Comparison of ENCODE assay signal across 8 mouse cellular contexts in the genomic region with DNA sequence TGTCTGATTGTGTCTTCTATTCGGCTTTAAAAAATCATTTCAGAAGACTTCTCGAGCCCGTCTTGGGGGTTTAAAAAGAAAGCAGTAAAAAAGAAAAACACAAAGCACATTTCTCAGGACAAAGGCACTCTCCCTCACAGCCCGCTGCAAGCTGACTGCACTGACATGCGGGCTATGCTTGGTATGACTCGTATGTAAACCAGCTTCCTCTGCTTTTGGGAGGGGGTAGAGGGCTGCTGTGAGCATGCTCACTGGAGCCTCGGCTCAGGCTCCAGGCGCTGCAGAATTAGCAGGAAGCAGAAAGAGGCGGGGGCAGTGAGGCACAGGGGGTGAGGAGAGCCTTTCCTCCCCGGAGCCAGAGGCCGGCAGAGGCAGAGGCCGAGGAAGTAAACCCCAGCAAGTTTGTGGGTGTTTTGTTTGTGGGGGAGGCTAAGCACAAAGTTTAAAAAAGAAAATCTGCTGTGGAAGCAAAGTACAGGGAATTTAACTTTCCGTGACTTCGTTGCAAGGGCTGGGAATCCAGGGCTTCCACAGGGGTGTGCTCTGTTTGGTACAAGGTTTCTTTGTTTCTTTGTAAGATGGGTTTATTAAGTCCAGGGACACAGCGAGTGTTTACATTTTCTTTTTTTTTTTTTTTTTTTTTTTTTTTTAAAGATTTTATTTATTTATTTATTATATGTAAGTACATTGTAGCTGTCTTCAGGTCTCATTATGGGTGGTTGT. TPM values are rescaled to one million over a fixed set of nuclear protein-coding genes. Genes with fewer than 3 reads are reported as not detected.
DNase-seq lines count a peak whose midpoint lies in the region; ATAC-seq and TF ChIP-seq lines count a peak whose summit lies in the region.

No protein-coding gene starts in this region.

- peak; percentile 87 for DNase-seq in MEL-GATA-1-ER (ENCODE audit: extremely low read depth, low read depth)
- DNase-seq in gastrocnemius, adult 8-10 months (ENCODE audit: low spot score in 2 of 2), result peak; percentile 69 to 83
- peak; percentile 92 for DNase-seq in hindbrain, postnatal 0 days (ENCODE audit: low spot score)
- DNase-seq in left cerebral cortex, adult 2 months (ENCODE audit: extremely low spot score in 1 of 2, low spot score in 2 of 2), result peak; percentile 61 to 77
- DNase-seq in retina, postnatal 7 days (ENCODE audit: low read depth, low spot score), result peak; percentile 62
- peak; percentile 83 for DNase-seq in thymus, postnatal 4 days

- 3% methylated on average over 15 of the region's 15 CpGs for WGBS in hindbrain, postnatal 0 days

- peak; percentile 88 for TF ChIP-seq POLR2A in cortical plate, adult 2 months (IDR thresholded peaks at IDR 0.05; ENCODE audit: extremely low read depth, insufficient read depth, low read length)

- peak overlapping the region; percentile 67 for H3K9ac ChIP-seq in hindbrain, postnatal 0 days (replicated peaks; ENCODE audit: low read length)

- TF ChIP-seq CTCF in cortical plate, adult 2 months (IDR thresholded peaks at IDR 0.05; ENCODE audit: extremely low read depth, insufficient read depth, low read length), result no peak
- no peak for TF ChIP-seq CTCF in hindbrain, postnatal 0 days (IDR thresholded peaks at IDR 0.05; ENCODE audit: low read depth)
- TF ChIP-seq CTCF in left cerebral cortex, adult 2 months (IDR thresholded peaks at IDR 0.05), result no peak

- peak overlapping the region; percentile 89; the same call in 1 of the 2 replicates for H3K27ac ChIP-seq in cortical plate, adult 2 months (ENCODE audit: insufficient read depth, low read length)
- peak overlapping the region; percentile 77 for H3K27ac ChIP-seq in hindbrain, postnatal 0 days
- peak overlapping the region; percentile 84 for H3K27ac ChIP-seq in left cerebral cortex, adult 2 months

- H3K4me3 ChIP-seq in cortical plate, adult 2 months (ENCODE audit: insufficient read depth, low read length), result peak overlapping the region; percentile 25
- peak overlapping the region; percentile 57 for H3K4me3 ChIP-seq in hindbrain, postnatal 0 days (ENCODE audit: low read length)
- peak overlapping the region; percentile 62 for H3K4me3 ChIP-seq in left cerebral cortex, adult 2 months

- no peaks in the 10 kb centered on the region for H3K27me3 ChIP-seq in hindbrain, postnatal 0 days (ENCODE audit: insufficient read depth, low read length)

- H3K4me1 ChIP-seq in cortical plate, adult 2 months (ENCODE audit: control insufficient read depth, insufficient read depth, low read length), result peaks cover 6% of the 10 kb centered on the region; the same call in 1 of the 2 replicates
- H3K4me1 ChIP-seq in hindbrain, postnatal 0 days (ENCODE audit: insufficient read depth, low read length), result peaks cover 16% of the 10 kb centered on the region

- no peaks in the 10 kb centered on the region for H3K9me3 ChIP-seq in hindbrain, postnatal 0 days (ENCODE audit: low read length)

- intact Hi-C loops in left cerebral cortex, adult 2 months (cut with DNase I), result loop anchor here (5.0 to 10.0 kb wide), 3 partner anchors 44 to 577 kb away; no protein-coding TSS in a partner anchor

- ATAC-seq in hindbrain, postnatal 0 days, result peak; percentile 90
- ATAC-seq in megakaryocyte, adult 5-6 weeks (ENCODE audit: poor library complexity, severe bottlenecking), result peak; percentile 76

- H3K36me3 ChIP-seq in hindbrain, postnatal 0 days (ENCODE audit: insufficient read depth, low read length), result no peaks in the 10 kb centered on the region

- peak overlapping the region; percentile 72 for H3K4me2 ChIP-seq in hindbrain, postnatal 0 days (ENCODE audit: low read depth, low read length)

RNA-seq across cellular contexts. Expression of a gene that starts 48.0 kb away (rescaled TPM):
- 42.8 and 44.8 TPM in 2 replicates for polyA plus RNA-seq in cortical plate, adult 2 months (2012; rRNA removed)
- 10 to 100 TPM; 17.5 to 30.1 (median 21.6) TPM for total RNA-seq in gastrocnemius, adult 8-10 months (2022)
- total RNA-seq in hindbrain, postnatal 0 days (2014; rRNA removed), result 85.4 and 88.5 TPM in 2 replicates
- polyA plus RNA-seq in hindbrain, postnatal 0 days (2015; fragmentation: Nextera tagmentation; extraction: Ambion mirVana), result 49.4 and 53.2 TPM in 2 replicates
- total RNA-seq in left cerebral cortex, adult 2 months (2021), result 10 to 100 TPM; 61.4 to 63.8 TPM
- total RNA-seq in megakaryocyte, adult 5-6 weeks (2015), result 9.4 and 9.7 TPM in 2 replicates
- 26.4 and 29.7 TPM in 2 replicates for total RNA-seq in megakaryocyte, adult 5-6 weeks (2017)

Comparison
In these comparisons a context has a peak if more than half of its experiments do, and no peak if none do; other contexts are left out.
1. Peak in every context shown above with its lines: DNase-seq, ATAC-seq, H3K4me3 ChIP-seq and H3K27ac ChIP-seq.